Mouse (Mus musculus): ENCODE measurements around the gene Cenpu.
"Not testable (repeated sequence)": the region's sequence is repeated elsewhere in the genome, so short reads cannot be mapped to it uniquely, and the experiment has no call there.

The Cenpu gene

DNA sequence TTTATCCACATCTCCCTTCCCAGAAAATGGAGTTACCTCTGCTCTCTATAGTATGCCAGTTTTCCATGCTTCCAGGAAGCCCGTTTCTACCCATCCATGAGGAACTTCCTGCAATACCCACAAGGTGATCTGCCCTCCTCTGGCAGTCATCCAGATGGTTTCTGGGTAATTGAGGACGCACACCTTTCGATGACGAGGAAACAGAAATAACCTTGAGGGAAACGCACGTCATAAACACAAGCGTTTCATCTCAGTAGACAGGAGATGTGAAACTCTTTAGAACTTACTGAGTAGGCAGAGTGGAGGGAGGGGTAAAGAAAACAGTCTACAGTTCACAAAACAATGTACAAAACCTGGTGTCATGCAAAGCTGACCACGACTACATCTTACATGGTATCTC, 1.8 kb upstream of the Cenpu start:
- no peak for DNase-seq (ENCODE audit: low spot score)

DNA sequence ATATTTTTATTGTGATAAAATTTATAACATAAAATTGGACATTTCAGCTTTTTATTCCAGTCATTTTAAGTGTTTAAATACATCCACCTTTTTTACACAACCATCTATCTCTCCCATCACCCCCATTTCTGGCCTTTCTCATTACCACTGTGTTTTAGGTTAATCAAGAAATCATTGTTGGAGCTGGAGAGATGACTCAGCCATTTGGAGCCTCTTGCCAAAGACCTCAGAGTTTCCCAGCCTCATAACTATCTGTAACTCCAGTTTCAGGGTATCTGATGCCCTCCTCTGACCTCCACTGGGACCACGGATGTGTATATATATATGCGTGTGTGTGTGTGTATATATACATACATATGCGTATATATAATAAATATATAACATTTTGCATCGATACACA, 799 bp upstream of the Cenpu start:
- DNase-seq (ENCODE audit: low spot score): no peak

- DNase-seq (ENCODE audit: low spot score): peak; percentile 13
These were observed 575 bp downstream of the Cenpu start for GRCm38 (mm10) chr8:46552441-46552765.

DNA sequence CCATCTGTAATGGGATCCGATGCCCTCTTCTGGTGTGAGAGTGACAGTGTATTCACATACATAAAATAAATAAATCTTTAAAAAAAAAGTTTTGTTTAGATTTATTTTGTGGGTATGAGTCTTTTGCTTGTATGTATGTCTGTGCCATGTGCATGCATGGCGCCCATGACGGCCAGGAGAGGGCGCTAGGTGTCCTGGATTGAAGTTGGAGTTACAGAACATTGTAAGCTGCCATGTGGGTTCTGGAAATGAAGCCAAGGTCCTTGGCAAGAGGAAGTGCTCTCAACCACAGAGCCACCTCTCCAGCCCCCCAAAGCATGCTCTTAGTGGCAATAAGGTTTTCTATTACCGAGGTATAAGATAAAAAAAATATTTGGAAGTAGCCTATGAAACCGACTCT, 7.6 kb downstream of the Cenpu start:
- peak; percentile 27 for DNase-seq (ENCODE audit: low spot score)

DNA sequence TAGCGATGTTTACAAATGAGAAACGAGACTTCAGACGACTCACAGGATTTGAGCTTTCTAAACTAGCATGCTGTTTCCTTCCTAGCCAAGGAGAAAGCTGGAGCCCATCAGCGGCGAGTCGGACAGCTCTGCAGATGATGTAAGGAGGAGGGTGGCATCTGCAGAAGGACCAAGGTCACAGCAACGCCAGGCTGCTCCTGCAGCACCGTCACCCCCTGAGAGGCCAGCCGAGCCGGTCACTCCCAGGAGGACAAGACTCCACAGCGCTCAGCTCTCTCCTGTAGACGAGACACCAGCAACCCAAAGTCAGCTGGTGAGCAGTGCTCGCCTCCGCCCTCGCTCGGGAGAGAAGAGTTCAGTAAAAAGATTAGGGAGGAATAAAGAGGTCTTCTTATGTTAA, 10.5 kb downstream of the Cenpu start:
- no peak for DNase-seq (ENCODE audit: low spot score)

DNA sequence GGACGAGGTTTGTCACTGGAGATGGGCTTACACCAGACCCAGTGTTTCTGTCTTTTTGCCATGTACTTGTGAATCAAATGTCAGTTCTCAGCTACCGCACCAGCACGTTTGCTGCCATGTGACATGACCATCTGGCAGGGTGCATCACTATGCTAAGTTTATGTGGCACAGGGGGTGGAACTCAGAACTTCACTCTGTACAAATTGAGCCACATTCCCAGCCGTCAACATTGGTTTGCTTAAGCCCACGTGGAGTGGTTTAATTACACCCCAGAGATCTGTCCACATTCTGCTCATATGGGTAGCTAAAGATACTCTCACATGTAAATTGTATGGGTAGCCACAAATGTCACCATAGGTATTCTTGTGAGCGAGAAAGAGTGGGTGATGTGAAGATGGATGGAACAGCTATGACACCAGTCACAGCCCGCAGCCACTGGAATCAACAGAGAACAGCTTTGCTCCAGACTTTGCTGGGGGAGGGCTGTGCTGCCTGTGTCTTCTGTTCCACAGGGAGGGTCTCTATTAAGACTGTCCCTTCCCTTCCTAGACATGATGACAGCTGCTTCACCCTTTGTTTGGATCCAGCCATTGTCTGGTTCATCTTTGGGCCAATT, 15.2 kb downstream of the Cenpu start:
- no peak for DNase-seq (ENCODE audit: low spot score)

DNA sequence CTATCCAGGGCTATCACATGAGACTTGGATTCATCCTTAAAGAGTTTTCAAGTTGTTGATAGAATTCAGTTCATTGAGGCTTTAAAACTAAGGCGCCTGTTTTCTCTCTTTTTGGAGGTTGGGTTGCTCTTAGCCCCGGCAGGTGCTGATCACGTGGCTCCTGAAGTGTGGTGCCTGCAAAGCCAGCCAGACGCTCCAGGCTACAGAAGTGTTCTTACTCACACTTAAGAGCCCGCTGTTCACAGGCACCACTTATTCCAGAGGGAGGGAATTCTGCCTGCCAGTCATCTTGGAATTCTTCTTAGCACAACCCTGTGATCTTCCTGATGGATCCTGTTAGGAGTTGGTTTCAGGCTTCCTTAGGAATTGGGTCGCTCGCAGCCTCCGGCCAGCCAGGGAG, 16.1 kb downstream of the Cenpu start:
- DNase-seq (ENCODE audit: low spot score): no peak

DNA sequence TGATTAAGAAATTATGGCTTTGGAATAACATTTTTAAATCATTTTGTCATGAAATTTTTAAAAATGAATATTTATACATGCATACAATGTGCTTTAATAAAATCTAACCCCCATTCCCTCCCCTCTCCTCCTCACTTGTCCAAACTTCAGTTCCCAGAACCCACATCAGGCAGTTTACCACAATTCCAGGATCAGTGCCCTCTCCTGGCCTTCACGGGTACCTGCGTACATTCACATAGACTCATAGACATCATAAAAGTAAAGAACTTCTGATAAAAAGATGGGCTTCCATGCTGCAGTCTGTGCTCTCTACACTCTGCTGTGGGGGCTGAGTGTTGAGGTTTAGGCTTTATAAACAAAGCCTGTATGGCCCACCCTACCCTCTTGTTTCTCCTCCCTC, 17.1 kb downstream of the Cenpu start:
- no peak for DNase-seq (ENCODE audit: low spot score)

DNA sequence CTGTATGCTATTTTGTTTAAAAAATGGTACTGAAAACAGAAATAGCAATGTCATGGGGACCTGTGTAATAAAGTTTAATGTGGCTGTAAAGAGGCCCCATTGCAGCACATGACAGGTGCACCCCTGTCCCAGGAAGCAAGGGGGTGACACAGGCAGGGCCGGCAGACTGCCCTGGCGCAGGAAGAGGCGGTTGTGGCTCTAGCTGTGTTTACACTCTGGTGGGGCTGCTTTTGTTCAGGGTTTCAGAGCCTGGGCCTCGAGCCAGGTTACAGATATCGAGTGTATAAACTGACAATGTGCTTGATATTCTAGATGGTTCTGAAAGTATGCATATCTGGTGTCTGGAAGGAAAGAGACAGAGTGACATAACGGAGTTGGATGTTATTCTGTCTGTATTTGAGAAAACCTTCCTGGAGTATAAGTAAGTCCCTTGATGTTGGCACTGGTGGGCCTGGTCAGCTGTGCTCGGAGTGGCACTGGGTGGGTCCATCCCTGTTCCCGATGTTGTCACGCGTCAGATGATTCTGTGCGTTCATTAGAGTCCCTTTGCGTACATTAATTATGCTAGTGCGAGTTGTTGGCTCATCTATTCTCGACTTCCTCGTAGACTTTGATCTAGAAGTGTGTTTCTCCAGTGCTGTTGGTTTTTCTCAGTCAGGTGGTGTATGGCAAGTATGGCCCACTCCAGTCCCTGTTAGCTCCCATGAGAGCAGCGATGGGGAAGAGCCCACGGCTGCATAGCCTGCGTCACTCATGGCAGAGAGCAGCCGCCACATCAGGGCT, 18.0 kb downstream of the Cenpu start:
- DNase-seq (ENCODE audit: low spot score): peak; percentile 35

- no peak for DNase-seq (ENCODE audit: low spot score)
These were observed 18.8 kb downstream of the Cenpu start for GRCm38 (mm10) chr8:46570673-46571072.

DNA sequence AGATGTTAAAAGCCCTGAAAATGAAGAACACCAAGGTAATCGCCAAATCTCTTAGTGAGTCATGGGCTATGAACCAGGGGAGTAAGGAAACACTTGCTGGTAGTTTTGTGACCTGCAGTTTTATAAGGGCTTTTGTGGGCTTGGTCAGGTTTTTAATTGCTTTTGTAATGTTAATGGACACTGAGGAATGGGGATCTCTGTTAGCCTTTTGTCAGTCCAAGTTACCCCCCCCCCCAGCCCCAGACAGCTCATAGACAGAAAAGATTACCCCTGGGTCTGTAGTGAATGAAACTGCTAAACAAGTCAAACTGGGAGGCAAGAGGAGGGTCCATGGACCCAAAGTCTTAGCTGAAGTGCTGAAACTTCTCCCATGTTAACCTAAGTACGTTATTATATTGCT, 21.6 kb downstream of the Cenpu start:
- no peak for DNase-seq (ENCODE audit: low spot score)

DNA sequence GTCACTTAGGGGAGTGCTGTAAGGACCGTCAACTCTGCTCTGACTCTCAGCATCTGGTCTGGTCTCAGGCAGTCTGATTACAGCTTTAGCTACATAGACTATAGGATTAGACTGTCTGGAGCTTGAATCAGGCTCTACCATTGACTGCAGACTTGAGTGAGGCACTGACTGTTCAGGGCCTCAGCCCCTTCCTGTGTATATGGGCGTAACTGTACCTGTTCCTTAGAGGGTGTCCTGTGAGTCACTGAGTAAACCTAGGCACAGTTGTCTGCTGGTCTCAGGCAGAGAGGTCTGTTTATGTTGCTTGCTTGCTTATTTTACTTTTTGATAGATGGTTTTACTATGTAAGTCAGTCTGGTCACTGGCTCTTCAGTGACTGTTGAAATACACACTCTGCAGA, 22.1 kb downstream of the Cenpu start:
- no peak for DNase-seq (ENCODE audit: low spot score)

DNA sequence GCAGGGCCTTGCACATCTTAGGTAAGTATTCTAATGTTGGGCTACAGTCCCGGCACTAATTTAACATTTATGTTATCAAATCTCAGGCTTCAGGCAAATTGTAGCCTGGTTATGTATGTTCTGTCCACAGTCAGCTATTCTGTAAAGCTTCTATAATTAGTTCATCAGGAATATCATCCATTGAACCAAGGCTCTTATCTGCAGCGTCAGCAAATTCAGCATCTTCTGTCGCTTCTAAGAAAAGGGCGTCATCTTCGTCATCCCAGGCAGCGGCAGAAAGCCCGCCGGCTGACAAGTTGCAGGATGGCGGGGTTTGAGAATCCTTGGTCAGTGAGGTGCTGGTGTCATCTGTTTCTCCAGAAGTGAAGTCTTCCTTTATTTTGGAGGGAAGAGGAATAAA, 27.0 kb downstream of the Cenpu start:
- DNase-seq (ENCODE audit: low spot score): no peak

- DNase-seq (ENCODE audit: low spot score): not testable (repeated sequence)
These were observed 32.5 kb downstream of the Cenpu start for GRCm38 (mm10) chr8:46584328-46584727.

GRCm38 (mm10) chr8:46585576-46585975, 33.7 kb downstream of the Cenpu start:
- no peak for DNase-seq (ENCODE audit: low spot score)

- DNase-seq (ENCODE audit: low spot score): no peak
These were observed 36.1 kb downstream of the Cenpu start for GRCm38 (mm10) chr8:46587911-46588310.

DNA sequence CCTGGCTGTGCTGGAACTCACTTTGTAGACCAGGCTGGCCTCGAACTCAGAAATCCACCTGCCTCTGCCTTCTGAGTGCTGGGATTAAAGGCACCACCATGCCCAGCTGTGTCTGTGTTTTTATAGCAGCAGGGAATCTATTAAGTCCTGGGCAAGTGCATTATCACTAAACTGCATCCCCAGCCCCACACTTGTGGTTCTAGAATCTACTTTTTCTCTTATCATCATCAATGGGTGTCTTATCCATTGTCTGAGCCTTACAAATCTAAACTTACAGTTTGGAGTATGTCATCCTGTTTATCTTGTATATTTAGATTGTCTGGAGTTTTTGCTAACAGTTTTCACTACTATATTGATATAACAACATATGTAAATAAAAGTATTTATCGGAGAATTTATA, 36.8 kb downstream of the Cenpu start:
- DNase-seq (ENCODE audit: low spot score): no peak

GRCm38 (mm10) chr8:46593067-46593466, 41.2 kb downstream of the Cenpu start:
- no peak for DNase-seq (ENCODE audit: low spot score)

GRCm38 (mm10) chr8:46593772-46594171, 41.9 kb downstream of the Cenpu start:
- DNase-seq (ENCODE audit: low spot score): no peak

GRCm38 (mm10) chr8:46595593-46595992, 43.8 kb downstream of the Cenpu start:
- no peak for DNase-seq (ENCODE audit: low spot score)

GRCm38 (mm10) chr8:46596530-46596929, 44.7 kb downstream of the Cenpu start:
- DNase-seq (ENCODE audit: low spot score): no peak

- DNase-seq (ENCODE audit: low spot score): no peak
These were observed 45.6 kb downstream of the Cenpu start for GRCm38 (mm10) chr8:46597411-46597810.

GRCm38 (mm10) chr8:46598114-46598513, 46.3 kb downstream of the Cenpu start:
- DNase-seq (ENCODE audit: low spot score): no peak

GRCm38 (mm10) chr8:46598753-46599152, 46.9 kb downstream of the Cenpu start:
- no peak for DNase-seq (ENCODE audit: low spot score)
